Mouse (Mus musculus): ENCODE measurements at regions not wholly inside any gene's neighbourhood (a gene's known extent, or its start where the extent isn't known, plus 50 kb on each side); places are given as distances from the start of the nearest gene placed in this dataset.

DNA sequence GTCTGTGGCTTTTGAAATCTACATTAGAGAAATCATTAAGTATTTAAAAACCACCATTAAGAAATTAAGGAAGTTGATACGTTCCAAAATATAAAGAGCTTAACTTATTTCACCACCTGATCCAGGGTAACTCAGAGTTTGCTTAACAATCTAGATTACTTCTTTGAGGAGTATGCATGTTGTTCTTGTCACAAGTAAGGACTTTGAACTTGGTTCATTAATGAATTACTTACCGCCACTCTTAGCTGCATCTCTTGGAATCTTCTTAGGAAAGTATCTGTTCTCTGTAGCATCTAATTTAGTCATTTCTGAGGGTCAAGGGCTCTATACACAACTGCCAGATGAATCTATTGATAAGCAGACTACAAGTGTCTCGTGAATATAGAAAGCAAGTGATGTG is 715.4 kb upstream of the Tbl1xr1 start:
- TF ChIP-seq CTCF (IDR thresholded peaks at IDR 0.05; ENCODE audit: borderline replicate concordance, insufficient read depth, low read depth, low read length) = no peak
- no peak for TF ChIP-seq POLR2A (IDR thresholded peaks at IDR 0.05; ENCODE audit: borderline replicate concordance, insufficient read depth, low read length)
